Mouse (Mus musculus) liver, embryonic 16.5 days (tissue): ENCODE measurements around the gene Nrg4. TPM values are rescaled to one million over a fixed set of nuclear protein-coding genes. Genes with fewer than 3 reads are reported as not detected.

ENCODE experiments used
- ATAC-seq: fragments of 200-750 bp; cut with Nextera tagmentation; 2 replicates; pipeline ENCODE4 v1.8.0; 2017; ENCODE audit warnings: low read depth, mild to moderate bottlenecking, moderate number of reproducible peaks, moderate library complexity
- H3K27ac ChIP-seq: fragments of 300-500 bp; sonication (generic); 2 replicates; pipeline ENCODE4 v1.5.1; 2014; ENCODE audit warnings: mild to moderate bottlenecking, low read length
- H3K27me3 ChIP-seq: fragments of 300-500 bp; sonication (generic); 2 replicates; pipeline ENCODE4 v1.6.1; 2014; ENCODE audit warnings: low read depth, low read length, mixed read lengths; ENCODE audit not compliant: control insufficient read depth, insufficient read depth
- H3K36me3 ChIP-seq: fragments of 300-500 bp; sonication (generic); 2 replicates; pipeline ENCODE4 v1.6.1; 2014; ENCODE audit warnings: mild to moderate bottlenecking; ENCODE audit not compliant: control insufficient read depth, insufficient read depth
- H3K4me1 ChIP-seq: fragments of 300-500 bp; sonication (generic); 2 replicates; pipeline ENCODE4 v1.6.1; 2014; ENCODE audit warnings: low read depth, low read length, mixed read lengths; ENCODE audit not compliant: control insufficient read depth
- H3K4me2 ChIP-seq: fragments of 300-500 bp; sonication (generic); 2 replicates; pipeline ENCODE4 v1.6.1; 2014; ENCODE audit warnings: low read depth, low read length, mixed read lengths
- H3K4me3 ChIP-seq: fragments of 300-500 bp; sonication (generic); 2 replicates; pipeline ENCODE4 v1.5.1; 2014; ENCODE audit warnings: low read depth, mild to moderate bottlenecking, low read length
- H3K9ac ChIP-seq: fragments of 300-500 bp; sonication (generic); 2 replicates; pipeline ENCODE4 v1.6.1; 2014; ENCODE audit warnings: low read depth, low read length
- H3K9me3 ChIP-seq: fragments of 300-500 bp; sonication (generic); replicated peaks from 2 replicates; pipeline ENCODE4 v1.6.1; 2016; ENCODE audit warnings: low read length; ENCODE audit not compliant: control insufficient read depth
- WGBS: fragments of 180-500 bp; shearing (Covaris S2); extraction: QIAGEN DNeasy Blood & Tissue Kit; methylation state at CpG from one replicate; pipeline ENCODE4 v1.1.7; 2014; ENCODE audit not compliant: insufficient replicate concordance; 5-methylcytosine and 5-hydroxymethylcytosine counted together
- polyA plus RNA-seq: library from polyadenylated mRNA; unstranded; fragments of >200 nt; fragmentation: Nextera tagmentation; extraction: Ambion mirVana; gene quantifications from 2 replicates; pipeline ENCODE4 v1.2.1, GENCODE M21; 2015

The Nrg4 gene
- polyA plus RNA-seq, 1 experiment from 2014 or later: 2.6 TPM

DNA sequence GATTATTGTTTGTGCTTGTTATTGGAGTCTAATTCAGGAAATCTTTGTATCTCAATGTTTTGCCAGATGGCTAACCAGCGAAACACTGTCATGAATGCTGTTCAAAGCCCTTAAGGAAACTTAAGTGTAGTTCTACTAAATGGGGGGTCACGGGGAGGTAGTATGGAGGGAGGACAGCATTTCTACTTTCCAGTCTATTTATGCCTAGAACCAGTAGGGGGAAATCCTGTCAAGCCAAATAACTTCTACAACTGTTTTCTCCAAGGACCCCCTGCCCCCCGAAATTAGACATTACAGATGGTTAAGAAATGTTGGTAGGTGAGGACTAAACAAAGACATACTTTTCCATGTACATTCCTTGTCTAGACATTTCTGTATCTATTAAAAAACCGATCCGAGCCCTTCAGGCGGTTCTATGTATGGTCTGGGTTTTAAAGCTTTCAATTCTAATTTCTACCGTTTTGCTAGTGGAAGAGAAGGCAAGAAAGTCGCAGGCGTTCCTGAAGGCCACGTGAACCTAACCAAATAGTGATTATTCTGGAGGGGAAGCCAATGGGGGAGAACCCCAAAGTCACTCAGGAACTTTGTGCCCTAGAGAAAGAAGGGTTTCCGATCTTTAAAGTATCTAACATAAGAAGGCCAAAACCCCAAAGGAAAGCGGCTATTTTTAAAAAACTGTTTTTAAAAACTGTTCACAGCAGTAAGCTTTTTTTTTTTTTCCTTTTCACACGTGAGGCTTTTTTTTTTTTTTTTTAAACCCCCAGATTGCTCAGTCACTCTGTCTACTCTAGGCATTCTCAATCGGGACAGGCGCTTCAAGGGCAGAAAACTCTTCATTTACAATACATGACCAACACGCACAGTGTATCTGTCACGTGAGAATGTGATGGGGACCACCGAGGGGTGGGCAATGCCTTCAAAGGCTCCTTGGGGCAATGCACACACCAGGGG, 805 bp downstream of the Nrg4 start:
- Histone ChIP-seq H3K27ac (no peak overlapping the region), H3K4me3 (peak overlapping the region; percentile 67), H3K9me3 (no peaks in the 10 kb centered on the region), H3K36me3 (no peaks in the 10 kb centered on the region), H3K4me1 (no peaks in the 10 kb centered on the region), H3K4me2 (peak overlapping the region; percentile 75), H3K9ac (peak overlapping the region; percentile 55; the same call in 1 of the 2 replicates), H3K27me3 (peaks cover 64% of the 10 kb centered on the region)
- no peak for ATAC-seq
- WGBS: 12% methylated on average over 18 of the region's 18 CpGs

DNA sequence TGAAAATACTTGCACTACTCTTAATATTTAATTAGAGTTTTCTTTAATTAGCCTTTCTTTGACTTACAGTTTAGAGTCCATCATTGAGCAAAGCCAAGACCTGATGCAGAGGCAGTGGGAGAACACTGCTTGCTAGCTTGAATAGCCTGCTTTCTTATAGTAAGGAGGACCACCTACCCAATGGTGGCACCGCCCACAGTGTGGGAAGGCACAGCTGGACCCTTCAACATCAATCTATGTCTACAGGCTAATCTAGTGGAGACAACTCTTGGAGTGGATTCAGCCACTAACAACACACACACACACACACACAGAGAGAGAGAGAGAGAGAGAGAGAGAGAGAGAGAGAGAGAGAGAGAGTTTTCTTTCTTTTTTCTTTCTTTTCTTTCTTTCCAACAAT, 1.6 kb downstream of the Nrg4 start:
- Histone ChIP-seq H3K9ac (no peak overlapping the region), H3K4me2 (no peak overlapping the region), H3K9me3 (no peaks in the 10 kb centered on the region), H3K4me3 (no peak overlapping the region), H3K27me3 (peaks cover 59% of the 10 kb centered on the region), H3K4me1 (no peaks in the 10 kb centered on the region), H3K27ac (no peak overlapping the region), H3K36me3 (no peaks in the 10 kb centered on the region)
- ATAC-seq: no peak
- 42% methylated on average over 1 of the region's 1 CpGs for WGBS

DNA sequence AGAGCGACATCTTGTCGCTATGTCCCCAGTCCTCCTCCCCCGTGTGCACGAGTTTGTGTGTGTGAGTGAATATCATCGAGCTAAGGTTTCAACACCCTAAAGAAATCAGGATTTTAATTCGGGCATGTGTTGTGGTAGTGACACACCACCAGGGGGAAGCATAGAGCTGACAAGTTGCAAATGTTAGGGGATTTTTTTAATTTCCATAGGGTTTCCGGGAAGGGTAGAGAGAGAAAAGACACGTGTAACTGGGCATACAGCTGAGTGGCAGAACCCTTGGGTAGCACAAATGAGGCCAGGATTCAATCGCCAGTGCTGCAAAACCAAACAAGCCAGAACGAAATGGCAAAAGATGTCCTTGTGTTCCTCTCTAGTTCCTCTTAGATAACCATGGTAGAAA, 2.1 kb downstream of the Nrg4 start:
- H3K36me3 ChIP-seq: no peaks in the 10 kb centered on the region
- no peaks in the 10 kb centered on the region for H3K4me1 ChIP-seq
- H3K9ac ChIP-seq: no peak overlapping the region
- no peak overlapping the region for H3K27ac ChIP-seq
- no peak overlapping the region for H3K4me2 ChIP-seq
- no peak overlapping the region for H3K4me3 ChIP-seq
- peaks cover 55% of the 10 kb centered on the region for H3K27me3 ChIP-seq
- no peak for ATAC-seq
- H3K9me3 ChIP-seq: no peaks in the 10 kb centered on the region
- 37% methylated on average over 10 of the region's 10 CpGs for WGBS

DNA sequence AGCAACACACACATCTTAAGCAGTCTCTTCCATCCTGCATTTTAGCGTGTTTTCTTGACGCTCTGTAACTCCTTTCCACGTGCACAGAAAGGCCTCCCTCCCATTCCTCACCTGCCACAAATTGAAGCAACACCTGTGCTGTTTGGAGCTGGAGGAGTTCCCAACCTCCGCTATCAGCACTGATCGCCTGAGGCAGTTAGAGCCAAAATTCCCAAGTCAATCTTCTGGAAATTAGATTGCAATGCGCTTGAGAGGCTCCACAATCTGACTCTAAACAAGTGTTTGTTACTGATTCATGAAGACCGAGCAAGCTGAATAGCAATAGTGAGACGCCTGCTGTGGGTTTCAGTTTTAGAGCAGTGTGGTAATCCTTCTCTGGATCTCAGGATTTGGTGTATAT, 2.6 kb downstream of the Nrg4 start:
- WGBS: 33% methylated on average over 8 of the region's 8 CpGs
- Histone ChIP-seq H3K4me3 (no peak overlapping the region), H3K36me3 (no peaks in the 10 kb centered on the region), H3K27ac (no peak overlapping the region), H3K4me2 (no peak overlapping the region), H3K4me1 (no peaks in the 10 kb centered on the region), H3K9me3 (no peaks in the 10 kb centered on the region), H3K27me3 (peaks cover 51% of the 10 kb centered on the region), H3K9ac (no peak overlapping the region)
- ATAC-seq: no peak

DNA sequence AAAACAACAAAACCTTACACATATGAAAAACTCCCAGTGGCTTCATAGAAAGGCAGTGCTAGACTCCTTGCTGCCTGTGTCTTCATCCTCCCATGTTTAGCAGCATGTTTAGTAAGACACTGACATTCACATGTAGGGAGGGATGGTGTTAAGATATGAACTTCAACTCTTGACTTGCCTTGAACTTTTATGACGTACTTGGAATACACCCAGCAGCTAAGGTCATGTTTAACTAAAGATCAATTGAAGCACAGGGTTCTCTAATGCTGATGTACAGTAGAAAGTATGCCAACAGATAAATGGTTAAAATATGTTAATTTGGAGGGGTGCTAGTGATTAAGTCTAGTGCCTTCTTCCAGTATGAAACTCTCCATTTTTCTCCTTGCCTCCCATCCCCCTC, 4.0 kb downstream of the Nrg4 start:
- no peaks in the 10 kb centered on the region for H3K4me1 ChIP-seq
- ATAC-seq: no peak
- 20% methylated on average over 1 of the region's 1 CpGs for WGBS
- H3K4me2 ChIP-seq: no peak overlapping the region
- H3K36me3 ChIP-seq: no peaks in the 10 kb centered on the region
- peaks cover 37% of the 10 kb centered on the region for H3K27me3 ChIP-seq
- no peaks in the 10 kb centered on the region for H3K9me3 ChIP-seq
- no peak overlapping the region for H3K27ac ChIP-seq
- no peak overlapping the region for H3K4me3 ChIP-seq
- H3K9ac ChIP-seq: no peak overlapping the region

DNA sequence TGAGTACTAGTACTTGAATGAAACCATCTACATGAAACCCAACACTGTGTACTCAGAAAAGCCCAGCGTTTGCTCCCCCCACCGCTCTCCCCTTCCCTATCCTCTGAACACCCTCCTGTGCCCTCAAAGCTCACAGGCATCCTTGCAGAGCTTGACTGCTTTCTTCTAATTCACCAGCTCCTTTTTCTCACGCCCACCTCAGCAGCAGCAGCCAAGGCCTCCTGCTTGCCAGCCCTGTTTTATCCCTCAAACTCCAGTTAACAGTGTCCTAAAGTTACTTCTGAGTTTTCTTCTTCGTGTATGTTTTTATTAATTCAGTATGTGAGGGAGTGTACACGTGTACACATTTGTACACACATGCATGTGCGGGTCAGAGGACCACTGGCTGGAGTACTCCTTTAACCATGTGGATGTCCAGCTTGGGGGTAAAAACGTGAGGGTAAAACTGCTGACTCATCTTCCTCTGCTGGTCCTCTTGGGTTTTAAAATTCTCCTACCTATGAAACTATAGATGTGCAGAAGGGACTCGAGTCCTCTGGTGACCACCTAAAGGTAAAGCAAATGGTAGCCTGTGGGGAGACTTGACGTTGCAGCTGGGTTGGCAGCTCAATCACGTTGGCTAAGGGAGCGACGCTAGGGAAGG, 12.9 kb downstream of the Nrg4 start:
- ATAC-seq: no peak
- Histone ChIP-seq H3K4me3 (no peak overlapping the region), H3K4me1 (no peaks in the 10 kb centered on the region), H3K9ac (no peak overlapping the region), H3K4me2 (no peak overlapping the region), H3K36me3 (no peaks in the 10 kb centered on the region), H3K27me3 (no peaks in the 10 kb centered on the region), H3K27ac (no peak overlapping the region), H3K9me3 (no peaks in the 10 kb centered on the region)
- 46% methylated on average over 12 of the region's 12 CpGs for WGBS

DNA sequence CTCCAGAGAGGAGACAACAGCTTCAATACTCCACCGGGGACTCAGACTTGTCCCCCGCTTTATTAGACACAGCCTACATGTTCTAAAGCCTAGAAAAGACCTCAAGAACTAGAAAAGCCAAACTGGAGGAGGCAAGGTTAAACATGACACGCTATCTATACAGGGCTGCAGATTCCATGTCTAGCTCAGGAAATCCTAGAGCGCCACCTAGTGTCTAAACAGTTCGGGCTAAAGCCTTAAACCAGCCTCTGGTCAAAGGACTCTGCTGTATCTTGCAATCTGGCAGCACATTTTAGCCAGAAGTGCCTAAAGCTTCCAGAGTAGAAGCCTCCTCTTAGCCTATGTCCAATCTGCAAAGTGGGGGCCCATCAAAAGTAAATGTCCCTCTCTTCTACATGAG, 15.1 kb downstream of the Nrg4 start:
- peak; percentile 62; the same call in 1 of the 2 replicates for ATAC-seq
- H3K9ac ChIP-seq: no peak overlapping the region
- no peaks in the 10 kb centered on the region for H3K9me3 ChIP-seq
- H3K36me3 ChIP-seq: no peaks in the 10 kb centered on the region
- no peak overlapping the region for H3K4me2 ChIP-seq
- H3K27ac ChIP-seq: no peak overlapping the region
- no peaks in the 10 kb centered on the region for H3K27me3 ChIP-seq
- H3K4me3 ChIP-seq: no peak overlapping the region
- H3K4me1 ChIP-seq: no peaks in the 10 kb centered on the region
- 9% methylated on average over 5 of the region's 5 CpGs for WGBS

DNA sequence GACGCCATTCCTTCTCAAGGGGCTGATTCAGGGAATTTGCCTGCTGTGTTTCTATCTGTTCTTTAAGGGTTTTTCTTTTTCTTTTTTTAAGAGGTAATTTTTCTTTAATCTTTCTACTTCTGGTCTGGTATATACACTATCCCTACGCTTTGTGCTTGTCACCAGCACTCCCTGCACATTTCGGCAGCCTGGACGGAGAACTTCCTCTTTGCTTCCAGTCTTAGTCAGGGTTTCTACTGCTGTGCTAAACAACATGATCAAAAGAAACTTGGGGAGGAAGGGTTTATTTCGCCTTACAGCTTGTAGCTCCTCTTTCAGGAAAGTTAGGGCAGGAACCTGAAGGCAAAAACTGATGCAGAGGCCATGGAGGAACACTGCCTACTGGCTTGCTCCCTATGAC, 18.2 kb downstream of the Nrg4 start:
- H3K36me3 ChIP-seq: no peaks in the 10 kb centered on the region
- no peak overlapping the region for H3K27ac ChIP-seq
- no peak overlapping the region for H3K9ac ChIP-seq
- H3K4me3 ChIP-seq: no peak overlapping the region
- no peaks in the 10 kb centered on the region for H3K9me3 ChIP-seq
- WGBS: 36% methylated on average over 5 of the region's 5 CpGs
- H3K4me1 ChIP-seq: no peaks in the 10 kb centered on the region
- ATAC-seq: no peak
- H3K4me2 ChIP-seq: no peak overlapping the region
- H3K27me3 ChIP-seq: no peaks in the 10 kb centered on the region

DNA sequence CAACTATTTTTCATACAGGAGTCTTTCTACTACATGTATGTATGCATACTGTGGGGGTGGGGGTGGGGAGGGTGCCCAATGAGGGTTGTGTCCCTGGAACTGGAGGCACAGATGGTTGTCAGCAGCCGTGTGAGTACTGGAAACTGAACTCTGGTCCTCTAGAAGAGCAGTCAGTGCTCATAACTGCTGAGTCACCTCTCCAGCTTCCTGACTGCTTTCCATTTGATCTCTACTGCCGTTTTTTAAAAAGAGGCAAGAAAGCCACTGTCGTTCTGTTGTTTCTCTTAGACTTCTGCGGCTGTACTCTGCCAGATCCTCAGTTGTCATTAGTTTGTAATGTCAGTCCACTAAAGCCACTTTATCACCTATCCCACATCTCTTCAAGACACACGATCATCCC, 19.1 kb downstream of the Nrg4 start:
- Histone ChIP-seq H3K4me1 (no peaks in the 10 kb centered on the region), H3K27me3 (no peaks in the 10 kb centered on the region), H3K36me3 (no peaks in the 10 kb centered on the region), H3K9ac (no peak overlapping the region), H3K4me3 (no peak overlapping the region), H3K27ac (no peak overlapping the region), H3K9me3 (no peaks in the 10 kb centered on the region), H3K4me2 (no peak overlapping the region)
- ATAC-seq: no peak
- WGBS: 19% methylated on average over 5 of the region's 5 CpGs
